Mouse (Mus musculus) limb, embryonic 11.5 days (tissue): ENCODE data around the gene Zswim4. TPM values are rescaled to one million over a fixed set of nuclear protein-coding genes. Genes with fewer than 3 reads are reported as not detected.

Experiments
- ATAC-seq: fragments of 200-750 bp; cut with Nextera tagmentation; 2 replicates; pipeline ENCODE4 v1.8.0; 2017; ENCODE audit warnings: low read depth; ENCODE audit not compliant: insufficient number of reproducible peaks, low FRiP score, low TSS enrichment
- DNase-seq: peaks from one replicate; pipeline ENCODE4 v3.0.0-alpha.2; 2015; ENCODE audit warnings: low spot score
- H3K27ac ChIP-seq: fragments of 300-500 bp; sonication (generic); replicated peaks from 2 replicates; pipeline ENCODE4 v1.5.1; 2014; ENCODE audit warnings: low read depth, mild to moderate bottlenecking, low read length
- H3K27me3 ChIP-seq: fragments of 300-500 bp; sonication (generic); 2 replicates; pipeline ENCODE4 v1.6.1; 2014; ENCODE audit warnings: mild to moderate bottlenecking, low read length, mixed read lengths; ENCODE audit not compliant: control insufficient read depth, insufficient read depth
- H3K36me3 ChIP-seq: fragments of 300-500 bp; sonication (generic); 2 replicates; pipeline ENCODE4 v1.6.1; 2014; ENCODE audit warnings: mild to moderate bottlenecking, low read length, moderate library complexity, mixed read lengths; ENCODE audit not compliant: control insufficient read depth, insufficient read depth
- H3K4me1 ChIP-seq: fragments of 300-500 bp; sonication (generic); 2 replicates; pipeline ENCODE4 v1.6.1; 2014; ENCODE audit warnings: low read length, mixed read lengths; ENCODE audit not compliant: control insufficient read depth, insufficient read depth
- H3K4me2 ChIP-seq: fragments of 300-500 bp; sonication (generic); 2 replicates; pipeline ENCODE4 v1.6.1; 2014; ENCODE audit warnings: low read depth, mild to moderate bottlenecking, moderate library complexity; ENCODE audit not compliant: severe bottlenecking
- H3K4me3 ChIP-seq: fragments of 300-500 bp; sonication (generic); 2 replicates; pipeline ENCODE4 v1.5.1; 2014; ENCODE audit warnings: low read depth, low read length
- H3K9ac ChIP-seq: fragments of 300-500 bp; sonication (generic); 2 replicates; pipeline ENCODE4 v1.6.1; 2014; ENCODE audit warnings: mild to moderate bottlenecking, low read length
- H3K9me3 ChIP-seq: fragments of 300-500 bp; sonication (generic); 2 replicates; pipeline ENCODE4 v1.6.1; 2016; ENCODE audit warnings: low read length; ENCODE audit not compliant: control insufficient read depth
- WGBS: fragments of 180-500 bp; shearing (Covaris S2); extraction: QIAGEN DNeasy Blood & Tissue Kit; methylation state at CpG from one replicate; pipeline ENCODE4 v1.1.7; 2014; 5-methylcytosine and 5-hydroxymethylcytosine counted together
- polyA plus RNA-seq: library from polyadenylated mRNA; unstranded; fragments of >200 nt; fragmentation: Nextera tagmentation; extraction: Ambion mirVana; gene quantifications from 2 replicates; pipeline ENCODE4 v1.2.1, GENCODE M21; 2014

Zswim4 gene
- polyA plus RNA-seq, 1 experiment from 2014 or later, result 24.5 TPM

DNA sequence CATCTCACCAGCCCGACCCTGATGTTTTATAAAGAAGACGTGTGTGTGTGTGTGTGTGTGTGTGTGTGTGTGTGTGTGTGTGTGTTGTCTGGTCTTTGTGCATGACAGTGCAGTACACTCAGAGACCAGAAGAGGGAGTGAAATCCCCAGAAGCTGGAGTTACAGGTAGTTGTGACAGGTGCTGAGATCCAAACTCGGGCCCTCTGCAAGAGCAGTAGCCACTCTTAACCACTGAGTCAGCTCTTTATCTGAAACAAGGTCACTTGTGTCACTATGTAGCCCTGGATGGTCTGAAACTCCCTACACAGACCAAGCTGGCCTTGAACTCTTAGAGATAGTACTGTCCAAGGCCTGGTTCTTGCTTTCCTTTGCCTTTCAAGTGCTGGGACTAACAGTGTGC lies 30.2 kb downstream of the Zswim4 start:
- H3K4me2 ChIP-seq, result no peak overlapping the region
- WGBS, result 92% methylated on average over 3 of the region's 3 CpGs
- H3K4me3 ChIP-seq, result no peak overlapping the region
- H3K9me3 ChIP-seq, result no peaks in the 10 kb centered on the region
- no peak overlapping the region for H3K27ac ChIP-seq
- peaks cover 8% of the 10 kb centered on the region; the same call in 1 of the 2 replicates for H3K36me3 ChIP-seq
- H3K4me1 ChIP-seq, result peaks cover 25% of the 10 kb centered on the region
- no peak for ATAC-seq
- no peak overlapping the region for H3K9ac ChIP-seq
- H3K27me3 ChIP-seq, result no peaks in the 10 kb centered on the region
- DNase-seq, result no peak

DNA sequence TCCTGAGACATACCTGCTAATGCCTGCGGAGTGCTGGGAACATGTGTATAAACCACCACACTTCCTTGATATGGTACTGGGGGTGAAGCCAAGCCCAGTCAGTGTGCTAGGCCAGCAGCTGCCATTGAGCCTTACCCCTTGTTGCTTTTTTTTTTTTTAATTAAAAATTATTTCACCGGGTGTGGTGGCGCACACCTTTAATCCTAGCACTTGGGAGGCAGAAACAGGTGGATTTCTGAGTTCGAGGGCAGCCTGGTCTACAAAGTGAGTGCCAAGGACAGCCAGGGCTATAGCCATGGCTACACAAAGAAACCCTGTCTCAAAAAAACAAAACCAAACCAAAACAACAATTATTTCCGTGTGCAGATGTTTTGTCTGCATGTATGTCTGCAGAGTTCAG lies 31.8 kb downstream of the Zswim4 start:
- no peaks in the 10 kb centered on the region for H3K9me3 ChIP-seq
- no peak overlapping the region for H3K4me3 ChIP-seq
- 0 out of 2 replicates have a peak, but pooled peaks cover 5% of the 10 kb centered on the region for H3K36me3 ChIP-seq
- no peak for ATAC-seq
- no peak overlapping the region for H3K9ac ChIP-seq
- peaks cover 34% of the 10 kb centered on the region for H3K4me1 ChIP-seq
- DNase-seq, result no peak
- no peak overlapping the region for H3K4me2 ChIP-seq
- H3K27ac ChIP-seq, result no peak overlapping the region
- WGBS, result 95% methylated on average over 5 of the region's 5 CpGs
- H3K27me3 ChIP-seq, result no peaks in the 10 kb centered on the region

DNA sequence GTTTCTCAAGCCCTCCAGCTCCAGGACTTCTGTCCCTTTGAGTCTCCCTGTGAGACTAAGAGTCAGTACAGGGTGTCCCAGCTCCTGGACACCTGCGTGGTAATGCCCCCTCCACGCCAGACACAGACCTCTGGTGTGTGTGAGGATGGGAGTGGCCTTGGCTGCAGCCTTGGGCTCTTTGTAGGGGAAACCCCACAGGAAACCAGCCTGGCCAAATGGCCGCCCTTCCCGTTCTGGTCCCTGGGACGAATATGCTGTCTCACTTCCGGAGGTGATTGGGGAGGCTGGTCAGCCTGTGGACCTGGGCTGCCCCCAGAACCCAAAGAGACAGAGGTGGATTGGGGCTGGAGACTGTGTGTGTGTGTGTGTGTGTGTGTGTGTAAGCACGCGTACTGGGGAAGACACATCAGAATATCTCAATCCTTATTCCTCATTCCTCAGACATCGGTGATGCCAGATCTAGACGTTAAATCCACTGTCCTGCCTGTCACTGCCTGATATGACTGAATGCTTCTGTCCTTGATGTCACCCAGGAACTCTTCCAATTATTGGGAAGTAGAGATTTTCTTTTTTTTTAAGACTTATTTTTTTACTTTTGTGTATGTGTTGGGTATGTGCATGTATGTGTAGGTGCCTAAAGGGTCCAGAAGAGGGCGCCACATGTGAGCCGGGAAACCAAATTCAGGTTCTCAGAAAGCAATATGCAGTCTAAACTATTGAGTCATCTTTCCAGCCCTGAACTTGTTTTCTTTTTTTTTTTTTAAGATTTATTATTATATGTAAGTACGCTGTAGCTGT lies 32.7 kb downstream of the Zswim4 start:
- no peaks in the 10 kb centered on the region for H3K9me3 ChIP-seq
- H3K4me2 ChIP-seq, result peak overlapping the region; percentile 94
- WGBS, result 51% methylated on average over 13 of the region's 13 CpGs
- peak overlapping the region; percentile 70 for H3K9ac ChIP-seq
- DNase-seq, result peak; percentile 51
- peak overlapping the region; percentile 41 for H3K4me3 ChIP-seq
- 0 out of 2 replicates have a peak, but pooled peaks cover 4% of the 10 kb centered on the region for H3K36me3 ChIP-seq
- no peak for ATAC-seq
- no peaks in the 10 kb centered on the region for H3K27me3 ChIP-seq
- H3K27ac ChIP-seq, result peak overlapping the region; percentile 83
- peaks cover 43% of the 10 kb centered on the region for H3K4me1 ChIP-seq

DNA sequence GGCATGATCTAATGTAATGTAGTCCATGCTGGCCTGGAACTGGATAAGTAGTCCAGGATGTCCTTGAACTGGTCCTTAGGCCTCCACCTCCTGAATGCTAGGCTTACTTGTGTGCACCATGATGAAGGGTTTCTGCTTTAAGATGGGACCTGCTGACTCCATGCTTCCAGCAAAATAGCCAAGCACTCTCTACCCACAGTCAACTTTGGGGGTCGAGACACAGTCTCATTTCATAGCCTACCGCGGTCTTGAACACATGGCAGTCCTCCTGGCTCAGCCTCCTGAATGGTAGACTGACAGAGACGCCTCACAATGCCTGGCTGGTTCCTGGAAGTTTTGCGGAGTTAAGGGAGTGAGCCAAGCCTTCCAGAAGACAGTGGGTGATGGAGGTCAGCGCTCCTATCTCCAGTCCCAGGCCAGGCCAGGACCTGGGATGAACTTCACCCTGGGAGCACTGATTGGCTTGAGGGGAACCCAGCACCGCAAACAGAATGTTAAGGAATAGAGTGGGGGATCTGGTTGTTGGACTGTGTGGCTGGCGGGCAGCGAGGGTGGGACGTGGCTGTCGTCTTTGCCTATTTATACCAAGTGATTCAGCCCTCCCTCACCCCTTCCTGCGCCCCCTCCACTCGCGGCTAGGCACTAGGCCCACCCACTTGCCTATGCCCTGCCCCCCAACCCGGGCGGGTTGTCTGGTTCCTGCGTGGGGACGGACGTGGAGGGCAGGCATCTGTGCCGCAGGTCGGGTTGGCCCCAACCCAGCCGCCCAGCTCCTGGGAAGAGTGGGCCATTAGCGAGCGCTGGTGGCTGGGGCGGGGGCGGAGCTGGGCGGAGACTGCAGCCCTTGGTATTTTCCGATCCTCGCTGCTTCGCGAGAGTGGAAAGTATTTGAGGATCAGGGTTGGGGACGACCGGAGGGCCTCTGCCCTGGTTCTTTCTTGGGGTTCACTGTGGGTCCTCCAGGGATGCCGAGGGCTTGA lies 33.6 kb downstream of the Zswim4 start:
- ATAC-seq (peak; percentile 31; the same call in 1 of the 2 replicates), DNase-seq (peak; percentile 79)
- WGBS, result 10% methylated on average over 34 of the region's 34 CpGs
- peak overlapping the region; percentile 94 for H3K4me2 ChIP-seq
- H3K27me3 ChIP-seq, result no peaks in the 10 kb centered on the region
- 0 out of 2 replicates have a peak, but pooled peaks cover 2% of the 10 kb centered on the region for H3K36me3 ChIP-seq
- H3K4me1 ChIP-seq, result peaks cover 46% of the 10 kb centered on the region
- H3K9me3 ChIP-seq, result no peaks in the 10 kb centered on the region
- H3K4me3 ChIP-seq, result peak overlapping the region; percentile 41
- peak overlapping the region; percentile 70 for H3K9ac ChIP-seq
- H3K27ac ChIP-seq, result peak overlapping the region; percentile 83

DNA sequence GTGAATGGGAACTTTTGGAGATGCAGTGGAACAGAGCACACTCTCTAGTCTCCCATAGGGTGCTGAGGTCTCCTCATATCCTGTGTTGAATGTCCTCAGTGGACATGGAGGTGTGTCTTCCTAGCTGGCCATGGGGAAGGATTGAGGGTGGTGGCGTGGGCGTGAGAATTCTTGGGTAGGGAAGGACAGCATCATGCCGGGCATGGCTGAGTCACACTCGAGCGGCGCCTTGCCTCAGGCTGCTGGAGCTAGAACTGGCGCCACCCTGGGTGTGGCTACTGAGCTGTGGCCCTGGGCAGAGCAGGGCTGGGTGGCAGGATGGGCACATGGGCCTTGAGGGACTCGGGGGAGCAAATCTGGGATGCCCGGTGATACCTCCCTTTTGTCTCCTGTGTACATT lies 34.4 kb downstream of the Zswim4 start:
- no peaks in the 10 kb centered on the region for H3K27me3 ChIP-seq
- peak overlapping the region; percentile 94 for H3K4me2 ChIP-seq
- ATAC-seq (no peak), DNase-seq (no peak)
- H3K9ac ChIP-seq, result no peak overlapping the region
- H3K4me3 ChIP-seq, result no peak overlapping the region
- WGBS, result 86% methylated on average over 9 of the region's 9 CpGs
- H3K36me3 ChIP-seq, result 0 out of 2 replicates have a peak, but pooled peaks cover 2% of the 10 kb centered on the region
- H3K27ac ChIP-seq, result no peak overlapping the region
- H3K4me1 ChIP-seq, result peaks cover 52% of the 10 kb centered on the region
- H3K9me3 ChIP-seq, result no peaks in the 10 kb centered on the region

DNA sequence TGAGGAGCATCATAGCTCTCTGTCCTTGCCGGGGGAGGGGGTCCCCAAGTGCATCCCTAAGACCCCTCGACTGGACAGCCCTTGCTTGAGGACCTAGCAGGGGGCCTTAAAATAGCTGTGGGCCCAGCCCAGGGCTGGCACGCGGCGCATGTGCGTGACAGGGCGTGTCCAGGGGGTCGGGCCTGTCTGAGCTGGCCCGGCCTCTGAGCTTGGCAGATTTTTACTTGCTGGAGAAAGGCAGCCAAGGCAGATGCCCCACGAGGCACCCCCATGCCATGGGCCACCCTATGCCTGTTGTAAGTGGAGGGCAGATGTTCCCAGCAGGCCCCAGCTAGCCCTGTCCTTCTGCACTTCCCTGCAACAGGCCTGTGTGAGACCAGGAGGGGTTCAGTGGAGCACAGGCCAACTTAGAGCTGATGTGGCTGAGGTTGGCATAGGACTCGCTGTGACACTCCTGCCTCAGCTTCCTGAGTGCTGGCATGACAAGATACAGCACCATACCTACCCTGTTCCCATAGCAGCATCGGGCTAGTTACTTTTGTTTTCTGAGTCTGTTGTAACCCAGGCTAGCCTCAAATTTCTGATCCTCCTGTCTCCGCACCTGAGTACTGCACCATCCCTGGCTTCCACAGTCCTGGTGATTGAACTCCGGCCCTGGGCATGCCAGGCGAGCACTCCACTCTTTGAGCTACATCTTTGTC lies 35.2 kb downstream of the Zswim4 start:
- ATAC-seq, result no peak
- Histone ChIP-seq H3K27me3 (no peaks in the 10 kb centered on the region), H3K36me3 (0 out of 2 replicates have a peak, but pooled peaks cover 2% of the 10 kb centered on the region), H3K27ac (peak overlapping the region; percentile 77; the same call in 1 of the 2 replicates), H3K4me2 (peak overlapping the region; percentile 94), H3K9me3 (no peaks in the 10 kb centered on the region), H3K4me3 (peak overlapping the region; percentile 59), H3K9ac (peak overlapping the region; percentile 78), H3K4me1 (peaks cover 52% of the 10 kb centered on the region)
- no peak for DNase-seq
- 57% methylated on average over 15 of the region's 15 CpGs for WGBS

DNA sequence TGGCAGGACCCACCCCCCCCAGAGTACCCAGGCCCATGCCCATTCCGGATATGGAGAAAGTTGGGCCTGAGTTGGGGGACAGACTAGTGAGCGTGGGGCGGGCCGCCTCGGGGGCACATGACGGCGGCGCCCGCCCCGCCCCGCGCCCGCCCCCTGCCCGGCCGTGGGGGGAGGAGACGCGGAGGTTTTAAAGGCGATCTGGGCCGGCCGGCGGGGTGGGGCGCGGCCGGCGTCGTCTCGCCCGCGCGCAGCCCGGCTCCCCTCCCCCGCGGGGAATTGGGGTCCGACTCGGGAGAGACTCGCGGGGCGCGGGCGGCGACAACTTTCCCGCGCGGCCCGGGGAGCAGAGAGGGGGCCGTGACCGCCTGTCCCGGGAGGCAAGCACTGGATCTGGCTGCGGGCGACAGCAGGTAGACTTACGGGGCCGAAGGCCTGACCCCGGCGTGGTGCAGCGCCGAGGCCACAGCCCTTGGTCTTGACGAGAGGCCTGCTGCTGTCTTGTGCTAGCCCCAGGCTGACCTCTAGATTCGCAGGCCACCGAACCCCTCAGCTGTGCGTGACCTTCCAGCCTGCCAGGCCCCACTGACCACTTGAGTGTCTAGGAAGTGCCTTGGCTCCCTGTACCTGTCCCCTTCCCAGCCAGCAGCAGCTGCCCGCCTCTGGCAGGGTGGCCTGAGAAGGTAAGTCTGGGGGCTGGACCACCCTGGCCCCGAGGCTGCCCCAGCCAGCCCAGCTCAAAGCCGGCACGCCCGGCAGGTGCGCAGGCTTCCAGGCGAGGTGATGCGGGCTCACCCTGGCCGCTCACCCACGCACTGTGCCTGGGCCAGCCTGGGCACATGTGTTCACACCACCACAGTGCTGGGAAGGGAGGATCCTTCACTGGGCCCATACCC lies 36.0 kb downstream of the Zswim4 start:
- Histone ChIP-seq H3K4me1 (peaks cover 52% of the 10 kb centered on the region), H3K4me3 (peak overlapping the region; percentile 59), H3K9ac (peak overlapping the region; percentile 78), H3K27ac (peak overlapping the region; percentile 77), H3K9me3 (no peaks in the 10 kb centered on the region), H3K4me2 (peak overlapping the region; percentile 94), H3K36me3 (0 out of 2 replicates have a peak, but pooled peaks cover 2% of the 10 kb centered on the region), H3K27me3 (no peaks in the 10 kb centered on the region)
- DNase-seq (peak; percentile 77), ATAC-seq (no peak)
- WGBS, result 5% methylated on average over 48 of the region's 70 CpGs
